Mouse (Mus musculus): ENCODE measurements around the gene Wfdc2.
"Not testable (repeated sequence)": the region's sequence is repeated elsewhere in the genome, so short reads cannot be mapped to it uniquely, and the experiment has no call there.

Gene Wfdc2

GRCm38 (mm10) chr2:164549338-164549737 lies 12.9 kb upstream of the Wfdc2 start:
- no peak for DNase-seq (ENCODE audit: low spot score in 2 of 2)

- DNase-seq (ENCODE audit: low spot score in 2 of 2), result no peak
Measured at GRCm38 (mm10) chr2:164549963-164550894, 12.0 kb upstream of the Wfdc2 start.

GRCm38 (mm10) chr2:164550895-164551269 lies 11.3 kb upstream of the Wfdc2 start:
- DNase-seq (ENCODE audit: low spot score in 2 of 2), result no peak

GRCm38 (mm10) chr2:164551502-164551901 lies 10.7 kb upstream of the Wfdc2 start:
- DNase-seq (ENCODE audit: low spot score in 2 of 2), result no peak

GRCm38 (mm10) chr2:164558426-164558825 lies 3.8 kb upstream of the Wfdc2 start:
- DNase-seq (ENCODE audit: low spot score in 2 of 2), result no peak

- no peak for DNase-seq (ENCODE audit: low spot score in 2 of 2)
Measured at GRCm38 (mm10) chr2:164558991-164559645, 3.1 kb upstream of the Wfdc2 start.

DNA sequence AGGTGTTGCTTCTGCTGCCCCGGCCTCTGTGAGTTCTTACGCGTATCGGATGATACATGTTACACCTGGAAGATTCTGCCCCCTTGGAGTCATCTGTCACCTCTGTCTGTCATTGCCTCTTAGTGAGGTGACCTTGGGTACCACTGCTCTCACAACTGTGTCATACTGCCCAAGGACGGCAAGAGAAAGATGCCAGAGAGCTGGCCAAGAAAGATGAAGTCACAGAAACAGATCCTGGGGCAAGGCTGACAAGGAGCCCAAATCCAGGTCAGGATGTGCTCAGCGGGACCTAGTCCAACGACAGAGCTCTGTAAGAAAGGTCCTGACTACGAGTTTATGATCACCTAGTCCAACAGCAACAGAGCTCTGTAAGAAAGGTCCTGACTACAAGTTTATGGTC lies 2.1 kb upstream of the Wfdc2 start:
- DNase-seq (ENCODE audit: low spot score in 2 of 2), result no peak

- no peak for DNase-seq (ENCODE audit: low spot score in 2 of 2)
Measured at GRCm38 (mm10) chr2:164563339-164564038, 1.3 kb downstream of the Wfdc2 start.

- no peak for DNase-seq (ENCODE audit: low spot score in 2 of 2)
Measured at GRCm38 (mm10) chr2:164564346-164564745, 2.1 kb downstream of the Wfdc2 start.

GRCm38 (mm10) chr2:164566997-164567396 lies 4.8 kb downstream of the Wfdc2 start:
- no peak for DNase-seq (ENCODE audit: low spot score in 2 of 2)

DNA sequence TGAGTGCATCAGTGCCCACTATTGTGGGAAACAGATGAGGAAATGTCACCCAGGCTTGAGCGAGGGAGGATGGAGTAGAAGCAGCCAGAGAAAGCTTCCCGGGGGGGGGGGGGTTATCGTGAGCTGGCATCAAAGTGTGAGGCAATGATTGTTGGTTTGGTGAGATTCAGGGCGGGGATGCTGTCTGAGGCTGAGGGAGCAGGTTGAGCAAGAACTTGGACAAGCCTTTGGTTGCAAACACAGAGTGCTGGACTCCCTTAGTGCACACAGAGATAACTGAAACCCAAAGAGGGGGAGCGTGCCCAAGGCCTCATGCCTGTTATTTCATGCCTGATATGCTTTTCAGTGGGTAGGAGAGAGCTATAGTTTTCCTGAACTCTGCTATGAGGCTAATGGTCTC lies 5.2 kb downstream of the Wfdc2 start:
- no peak for DNase-seq (ENCODE audit: low spot score in 2 of 2)

- not testable (repeated sequence) for DNase-seq (ENCODE audit: low spot score in 2 of 2)
Measured at GRCm38 (mm10) chr2:164573359-164573758, 11.1 kb downstream of the Wfdc2 start, which contains the start of gene Spint3. Spint3 (minus strand) TSS chr2:164573459.

DNA sequence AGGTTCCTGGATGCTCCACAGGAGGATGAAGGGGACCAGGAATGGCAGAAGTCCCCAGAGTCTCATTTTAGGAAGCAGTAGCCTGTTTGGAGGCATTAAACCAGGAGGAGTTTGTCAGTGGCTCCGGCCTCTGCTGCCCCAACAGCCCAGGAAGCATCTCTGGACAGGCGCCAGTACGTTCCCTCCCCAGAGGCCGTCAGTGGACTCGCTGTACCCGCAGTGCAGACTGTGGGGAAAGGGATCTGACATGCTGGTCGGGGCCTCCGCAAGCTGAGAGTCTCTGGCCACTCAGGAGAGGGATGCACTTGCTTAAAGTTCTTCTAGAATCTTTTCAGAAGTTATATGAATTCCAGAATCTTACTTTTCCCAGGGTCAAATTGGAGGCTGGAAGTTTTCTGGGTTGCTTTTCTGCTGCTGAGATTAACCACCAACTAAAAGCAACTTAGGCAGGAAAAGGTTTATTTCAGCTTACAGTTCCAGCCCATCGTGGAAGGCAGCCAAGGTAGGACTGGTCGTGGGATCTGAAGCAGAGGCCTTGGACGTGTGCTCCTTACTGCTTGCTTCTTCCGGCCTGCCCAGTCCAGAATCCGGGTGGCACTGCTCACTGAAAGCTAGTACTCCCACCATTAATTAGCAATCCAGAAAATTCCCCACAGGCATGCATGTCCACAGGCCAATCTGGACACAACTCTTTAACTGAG lies 23.0 kb downstream of the Wfdc2 start, which contains the start of gene Wfdc6a:
Gene Wfdc6a, minus strand, starts transcription at position 423 of the 701 bp plus-strand sequence.
- not testable (repeated sequence) for DNase-seq (ENCODE audit: low spot score in 2 of 2)

GRCm38 (mm10) chr2:164592014-164592413 lies 29.8 kb downstream of the Wfdc2 start:
- no peak for DNase-seq (ENCODE audit: low spot score in 2 of 2)

GRCm38 (mm10) chr2:164593494-164593893 lies 31.3 kb downstream of the Wfdc2 start, which contains the start of gene Eppin:
Eppin (minus strand) TSS chr2:164593594.
- no peak for DNase-seq (ENCODE audit: low spot score in 2 of 2)

GRCm38 (mm10) chr2:164600179-164600578 lies 38.0 kb downstream of the Wfdc2 start:
- DNase-seq (ENCODE audit: low spot score in 2 of 2), result no peak

GRCm38 (mm10) chr2:164603482-164603881 lies 41.3 kb downstream of the Wfdc2 start:
- no peak for DNase-seq (ENCODE audit: low spot score in 2 of 2)

- no peak for DNase-seq (ENCODE audit: low spot score in 2 of 2)
Measured at GRCm38 (mm10) chr2:164604411-164604810, 42.2 kb downstream of the Wfdc2 start.

GRCm38 (mm10) chr2:164608781-164609180 lies 46.6 kb downstream of the Wfdc2 start:
- no peak for DNase-seq (ENCODE audit: low spot score in 2 of 2)

DNA sequence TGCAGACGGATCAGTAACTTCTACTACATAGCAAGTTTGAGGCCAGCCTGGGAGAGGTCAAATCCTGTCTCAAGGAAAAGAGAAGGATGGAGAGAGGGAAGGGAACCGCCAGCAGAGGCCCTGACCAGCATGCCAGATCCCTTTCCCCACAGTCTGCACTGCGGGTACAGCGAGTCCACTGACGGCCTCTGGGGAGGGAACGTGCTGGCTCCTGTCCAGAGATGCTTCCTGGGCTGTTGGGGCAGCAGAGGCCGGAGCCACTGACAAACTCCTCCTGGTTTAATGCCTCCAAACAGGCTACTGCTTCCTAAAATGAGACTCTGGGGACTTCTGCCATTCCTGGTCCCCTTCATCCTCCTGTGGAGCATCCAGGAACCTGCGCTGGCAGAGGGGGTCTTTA lies 51.3 kb downstream of the Wfdc2 start, which contains the start of the genes Wfdc6b and Wfdc8:
Gene Wfdc6b, plus strand, starts transcription at position 52 of the 400 bp plus-strand sequence.
Gene Wfdc8, minus strand, starts transcription at position 156 of the 400 bp plus-strand sequence.
- DNase-seq (ENCODE audit: low spot score in 2 of 2), result not testable (repeated sequence)

DNA sequence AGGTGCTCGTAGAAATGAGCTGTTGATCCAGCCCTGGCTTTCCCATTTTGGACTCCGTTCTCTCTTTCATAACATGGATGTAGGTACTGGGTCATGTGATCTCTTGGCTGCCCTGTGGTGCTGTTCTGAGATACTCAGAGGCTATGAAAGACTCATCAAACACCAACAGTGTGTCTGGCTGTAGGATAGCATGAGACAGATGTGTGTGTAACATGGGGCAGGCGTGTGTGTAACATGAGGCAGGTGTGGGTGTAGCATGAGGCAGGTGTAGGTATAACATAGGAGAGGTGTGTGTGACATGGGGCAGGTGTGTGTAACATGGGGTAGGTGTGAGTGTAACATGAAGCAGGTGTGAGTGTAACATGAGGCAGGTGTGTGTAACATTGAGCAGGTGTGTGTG lies 53.2 kb downstream of the Wfdc2 start:
- DNase-seq (ENCODE audit: low spot score in 2 of 2), result no peak
